Comparison of ENCODE assay signal across 8 mouse cellular contexts in the genomic region with DNA sequence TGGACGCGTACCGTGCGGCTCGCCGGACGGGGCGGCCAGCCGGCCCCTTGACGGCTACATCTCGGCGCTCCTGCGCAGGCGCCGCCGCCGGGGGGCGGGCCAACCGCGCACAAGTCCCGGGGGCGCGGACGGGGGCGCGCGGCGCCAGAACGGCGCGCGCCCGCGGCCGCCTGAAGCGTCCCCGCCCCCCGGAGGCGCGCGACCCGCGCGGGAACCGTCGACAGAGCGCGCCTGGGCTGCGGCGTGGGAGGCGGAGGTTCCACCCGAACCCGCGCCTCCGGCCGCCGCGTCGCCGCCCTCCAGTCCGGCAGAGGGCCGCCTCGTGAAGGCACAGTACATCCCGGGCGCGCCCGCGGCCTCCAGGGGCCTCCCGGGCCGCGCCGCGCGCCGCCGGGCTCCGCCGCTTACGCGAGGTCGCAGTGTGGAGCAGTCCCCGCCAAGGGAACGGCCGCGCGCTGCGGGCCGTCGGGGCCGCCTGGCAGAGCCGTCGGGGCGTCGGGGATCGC. TPM values are rescaled to one million over a fixed set of nuclear protein-coding genes. Genes with fewer than 3 reads are reported as not detected.
DNase-seq lines count a peak whose midpoint lies in the region; ATAC-seq and TF ChIP-seq lines count a peak whose summit lies in the region.

No protein-coding gene starts in this region.

- no peak overlapping the region for H3K9ac ChIP-seq in liver, embryonic 12.5 days

- peaks cover 17% of the 10 kb centered on the region for H3K4me1 ChIP-seq in testis, adult 2 months (ENCODE audit: control insufficient read depth, insufficient read depth, low read length)
- H3K4me1 ChIP-seq in liver, embryonic 12.5 days: peaks cover 6% of the 10 kb centered on the region

- peak overlapping the region; percentile 89 for H3K4me3 ChIP-seq in testis, adult 2 months (ENCODE audit: control insufficient read depth, low read depth, low read length)
- peak overlapping the region; percentile 35 for H3K4me3 ChIP-seq in liver, embryonic 12.5 days

- 11% methylated on average over 95 of the region's 95 CpGs for WGBS in liver, embryonic 12.5 days (ENCODE audit: insufficient replicate concordance)

- peaks cover 12% of the 10 kb centered on the region for H3K9me3 ChIP-seq in liver, embryonic 12.5 days (replicated peaks)

- no peak overlapping the region for H3K27ac ChIP-seq in testis, adult 2 months (ENCODE audit: control insufficient read depth, insufficient read depth, low read depth, low read length)
- no peak overlapping the region for H3K27ac ChIP-seq in liver, embryonic 12.5 days

- DNase-seq in embryo, embryonic 11 days: peak; percentile 68
- no peak for DNase-seq in embryo, embryonic 10 days (ENCODE audit: low spot score)
- DNase-seq in testis, postnatal 14 days (ENCODE audit: low spot score): no peak
- DNase-seq in MN1 (ENCODE audit: low spot score): no peak
- DNase-seq in yolk sac, embryonic 10.5 days (ENCODE audit: low spot score): no peak
- DNase-seq in cerebellum, adult 11-12 months: no peak

- H3K4me2 ChIP-seq in liver, embryonic 12.5 days: peak overlapping the region; percentile 52

- TF ChIP-seq POLR2A in testis, adult 2 months (IDR thresholded peaks at IDR 0.05; ENCODE audit: control insufficient read depth, low read depth, low read length): no peak

- H3K36me3 ChIP-seq in testis, adult 2 months (ENCODE audit: control insufficient read depth, insufficient read depth, low read length): no peaks in the 10 kb centered on the region; the same call in 1 of the 2 replicates
- H3K36me3 ChIP-seq in liver, embryonic 12.5 days: peaks cover 20% of the 10 kb centered on the region

- ATAC-seq in liver, embryonic 12.5 days: 0 out of 2 replicates have a peak, but pooled peaks have one; percentile 30

- no peaks in the 10 kb centered on the region; the same call in 1 of the 2 replicates for H3K27me3 ChIP-seq in testis, adult 2 months (ENCODE audit: control insufficient read depth, insufficient read depth, low read length)
- H3K27me3 ChIP-seq in liver, embryonic 12.5 days (replicated peaks): peaks cover 98% of the 10 kb centered on the region

- TF ChIP-seq CTCF in testis, adult 2 months (IDR thresholded peaks at IDR 0.05; ENCODE audit: control insufficient read depth, insufficient read depth, insufficient replicate concordance, low read depth, low read length): no peak

RNA-seq across cellular contexts. Expression of a gene that starts 6.3 kb away (rescaled TPM):
- 9.5 and 10.3 TPM in 2 replicates for polyA plus RNA-seq in testis, adult 2 months (2012; rRNA removed)
- 0.80 and 1.7 TPM in 2 replicates for polyA plus RNA-seq in liver, embryonic 12.5 days (2016; fragmentation: Nextera tagmentation; extraction: Ambion mirVana)

RNA-seq across cellular contexts. Expression of a gene that starts 10.2 kb away (rescaled TPM):
- polyA plus RNA-seq in testis, adult 2 months (2012; rRNA removed): 30.7 and 31.2 TPM in 2 replicates
- polyA plus RNA-seq in liver, embryonic 12.5 days (2016; fragmentation: Nextera tagmentation; extraction: Ambion mirVana): 1.5 TPM in 2 replicates

RNA-seq across cellular contexts. Expression of a gene that starts 21.0 kb away (rescaled TPM):
- polyA plus RNA-seq in testis, adult 2 months (2012; rRNA removed): 0.20 and 0.26 TPM in 2 replicates
- polyA plus RNA-seq in liver, embryonic 12.5 days (2016; fragmentation: Nextera tagmentation; extraction: Ambion mirVana): 0.86 and 1.5 TPM in 2 replicates

RNA-seq across cellular contexts. Expression of a gene that starts 38.6 kb away (rescaled TPM):
- 433 and 509 TPM in 2 replicates for polyA plus RNA-seq in testis, adult 2 months (2012; rRNA removed)
- 91.2 and 94.4 TPM in 2 replicates for polyA plus RNA-seq in liver, embryonic 12.5 days (2016; fragmentation: Nextera tagmentation; extraction: Ambion mirVana)

RNA-seq across cellular contexts. Expression of a gene that starts 42.6 kb away (rescaled TPM):
- polyA plus RNA-seq in testis, adult 2 months (2012; rRNA removed): 2.8 and 4.5 TPM in 2 replicates
- polyA plus RNA-seq in liver, embryonic 12.5 days (2016; fragmentation: Nextera tagmentation; extraction: Ambion mirVana): 4.4 and 4.7 TPM in 2 replicates

Comparison
In these comparisons a context has a peak if more than half of its experiments do, and no peak if none do; other contexts are left out.
1. RNA of a gene that starts 10.2 kb away (polyA plus RNA-seq): 30.7 to 31.2 TPM in testis, adult 2 months; 1.5 TPM in liver, embryonic 12.5 days; every median in the first group is over 10 times any median in the second.